In the genomic region with DNA sequence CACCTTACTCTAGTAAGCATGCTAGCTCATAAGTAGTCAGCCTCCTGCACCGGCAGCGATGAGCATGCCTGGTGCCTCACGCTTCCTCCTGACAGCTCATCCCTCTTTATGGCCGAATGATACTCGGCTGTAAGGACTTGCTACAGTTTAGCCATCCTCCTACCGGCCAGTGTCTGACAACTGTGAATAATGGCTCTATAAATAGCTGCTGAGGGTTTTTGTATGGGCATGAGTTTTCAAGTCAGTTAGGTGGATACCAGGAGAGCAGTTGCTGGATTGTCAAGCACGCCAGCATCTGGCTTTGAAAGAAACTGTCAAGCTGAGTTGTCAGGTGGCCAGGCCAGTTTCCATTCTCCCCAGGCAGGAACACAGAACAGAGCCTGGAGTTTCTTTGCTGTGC, we compare ENCODE assay signal across 19 mouse cellular contexts. TPM values are rescaled to one million over a fixed set of nuclear protein-coding genes. Genes with fewer than 3 reads are reported as not detected.
DNase-seq lines count a peak whose midpoint lies in the region; ATAC-seq lines count a peak whose summit lies in the region.
"Had no signal": no experiment of that assay in that cellular context is flagged by ENCODE, and none has a peak within 500 bp of the region (broad histone marks: within the 10 kb centered on the region; RNA-seq: fewer than 3 reads in every experiment).

No protein-coding gene starts in this region.

- H3K4me1 ChIP-seq in heart, embryonic 12.5 days (replicated peaks), result peaks cover 37% of the 10 kb centered on the region
- peaks cover 27% of the 10 kb centered on the region for H3K4me1 ChIP-seq in midbrain, embryonic 15.5 days
- H3K4me1 ChIP-seq in midbrain, embryonic 10.5 days, result peaks cover 38% of the 10 kb centered on the region
- H3K4me1 ChIP-seq in neural tube, embryonic 15.5 days, result peaks cover 30% of the 10 kb centered on the region
- H3K4me1 ChIP-seq: megakaryocyte, embryonic 14.5 days had no signal

- intact Hi-C loops in heart, postnatal 36 days (cut with DNase I), result no loop called here
- intact Hi-C loops in left cerebral cortex, postnatal 36 days (cut with DNase I), result no loop called here

- WGBS in heart, embryonic 12.5 days, result 29% methylated on average over 7 of the region's 7 CpGs
- WGBS in midbrain, embryonic 15.5 days, result 36% methylated on average over 7 of the region's 7 CpGs
- 64% methylated on average over 7 of the region's 7 CpGs for WGBS in midbrain, embryonic 10.5 days
- WGBS in neural tube, embryonic 15.5 days, result 7% methylated on average over 7 of the region's 7 CpGs

- H3K4me3 ChIP-seq in heart, embryonic 12.5 days, result no peak overlapping the region
- no peak overlapping the region for H3K4me3 ChIP-seq in midbrain, embryonic 15.5 days
- H3K4me3 ChIP-seq in midbrain, embryonic 10.5 days, result no peak overlapping the region
- H3K4me3 ChIP-seq in neural tube, embryonic 15.5 days (replicated peaks), result no peak overlapping the region
- H3K4me3 ChIP-seq: gastrocnemius, adult 2 months; limb, embryonic 12.5 days; megakaryocyte, embryonic 14.5 days had no signal

- no peaks in the 10 kb centered on the region for H3K36me3 ChIP-seq in heart, embryonic 12.5 days
- no peaks in the 10 kb centered on the region for H3K36me3 ChIP-seq in midbrain, embryonic 15.5 days (replicated peaks)
- H3K36me3 ChIP-seq in midbrain, embryonic 10.5 days, result no peaks in the 10 kb centered on the region
- H3K36me3 ChIP-seq in neural tube, embryonic 15.5 days, result no peaks in the 10 kb centered on the region
- H3K36me3 ChIP-seq: limb, embryonic 12.5 days had no signal

- 0 out of 2 replicates have a peak, but pooled peaks cover 3% of the 10 kb centered on the region for H3K27me3 ChIP-seq in heart, embryonic 12.5 days (replicated peaks)
- no peaks in the 10 kb centered on the region for H3K27me3 ChIP-seq in midbrain, embryonic 15.5 days (replicated peaks)
- peaks cover 14% of the 10 kb centered on the region for H3K27me3 ChIP-seq in midbrain, embryonic 10.5 days (ENCODE audit: low read depth, poor library complexity, severe bottlenecking)
- H3K27me3 ChIP-seq in neural tube, embryonic 15.5 days (replicated peaks), result no peaks in the 10 kb centered on the region

- H3K4me2 ChIP-seq in heart, embryonic 12.5 days, result 0 out of 2 replicates have a peak overlapping the region, but pooled peaks have one; percentile 9
- no peak overlapping the region for H3K4me2 ChIP-seq in midbrain, embryonic 15.5 days
- no peak overlapping the region for H3K4me2 ChIP-seq in neural tube, embryonic 15.5 days
- H3K4me2 ChIP-seq: limb, embryonic 12.5 days had no signal

- no peaks in the 10 kb centered on the region for H3K9me3 ChIP-seq in heart, embryonic 12.5 days (replicated peaks)
- H3K9me3 ChIP-seq in midbrain, embryonic 15.5 days, result no peaks in the 10 kb centered on the region
- no peaks in the 10 kb centered on the region for H3K9me3 ChIP-seq in midbrain, embryonic 10.5 days (replicated peaks)
- no peaks in the 10 kb centered on the region for H3K9me3 ChIP-seq in neural tube, embryonic 15.5 days (replicated peaks)
- H3K9me3 ChIP-seq: limb, embryonic 12.5 days had no signal

- DNase-seq in heart, postnatal 36 days, result no peak
- no peak for DNase-seq in midbrain, embryonic 10.5 days (ENCODE audit: low spot score)
- DNase-seq in heart, postnatal 4 days, result peak; percentile 29
- no peak for DNase-seq in left cerebral cortex, postnatal 36 days (ENCODE audit: low spot score in 2 of 2)
- DNase-seq: cerebellum, adult 2 months; gastrocnemius, adult 2 months; kidney, adult 8-10 months; lung, postnatal 10 days; right cerebral cortex, postnatal 25 days; thymus, postnatal 36 days had no signal

- ATAC-seq in heart, embryonic 12.5 days (ENCODE audit: insufficient number of reproducible peaks, low FRiP score), result no peak
- ATAC-seq in midbrain, embryonic 15.5 days (replicated peaks), result no peak
- no peak for ATAC-seq in neural tube, embryonic 15.5 days (ENCODE audit: low FRiP score)
- ATAC-seq: forebrain, embryonic 14.5 days had no signal

- peak overlapping the region; percentile 20; the same call in 1 of the 2 replicates for H3K27ac ChIP-seq in heart, embryonic 12.5 days (ENCODE audit: poor library complexity, severe bottlenecking)
- 0 out of 2 replicates have a peak overlapping the region, but pooled peaks have one; percentile 27 for H3K27ac ChIP-seq in midbrain, embryonic 15.5 days
- H3K27ac ChIP-seq in midbrain, embryonic 10.5 days (replicated peaks), result no peak overlapping the region
- H3K27ac ChIP-seq in neural tube, embryonic 15.5 days (replicated peaks), result 0 out of 2 replicates have a peak overlapping the region, but pooled peaks have one; percentile 13
- H3K27ac ChIP-seq: gastrocnemius, adult 2 months; limb, embryonic 12.5 days; liver, embryonic 14.5 days had no signal

- no peak overlapping the region for H3K9ac ChIP-seq in heart, embryonic 12.5 days
- no peak overlapping the region for H3K9ac ChIP-seq in midbrain, embryonic 15.5 days
- H3K9ac ChIP-seq in neural tube, embryonic 15.5 days (replicated peaks), result no peak overlapping the region
- H3K9ac ChIP-seq: limb, embryonic 12.5 days; liver, embryonic 14.5 days had no signal

RNA-seq across cellular contexts. Expression of a gene that starts 52.7 kb away (rescaled TPM):
- 13.1 and 14.1 TPM in 2 replicates for polyA plus RNA-seq in heart, embryonic 12.5 days (2016; fragmentation: Nextera tagmentation; extraction: Ambion mirVana)
- total RNA-seq in heart, postnatal 36 days (2021), result 1 to 10 TPM; 5.7 to 7.5 TPM
- polyA plus RNA-seq in midbrain, embryonic 15.5 days (2015; fragmentation: Nextera tagmentation; extraction: Ambion mirVana), result 77.6 and 78.9 TPM in 2 replicates
- polyA plus RNA-seq in midbrain, embryonic 10.5 days (2016; fragmentation: Nextera tagmentation; extraction: Ambion mirVana), result 27.4 and 37.4 TPM in 2 replicates
- total RNA-seq in heart, postnatal 4 days (2021), result 10 to 100 TPM; 10.2 to 10.6 TPM
- 46.5 and 55.0 TPM in 2 replicates for polyA plus RNA-seq in neural tube, embryonic 15.5 days (2015; fragmentation: Nextera tagmentation; extraction: Ambion mirVana)
- 10 to 100 TPM; 54.4 to 60.6 TPM for total RNA-seq in left cerebral cortex, postnatal 36 days (2021)

RNA-seq across cellular contexts. Expression of a gene that starts 58.0 kb away (rescaled TPM):
- 0.44 and 0.51 TPM in 2 replicates for polyA plus RNA-seq in heart, embryonic 12.5 days (2016; fragmentation: Nextera tagmentation; extraction: Ambion mirVana)
- total RNA-seq in heart, postnatal 36 days (2021), result 1 to 10 TPM; 1.0 to 1.1 TPM
- 19.4 and 21.2 TPM in 2 replicates for polyA plus RNA-seq in midbrain, embryonic 15.5 days (2015; fragmentation: Nextera tagmentation; extraction: Ambion mirVana)
- 5.7 and 11.4 TPM in 2 replicates for polyA plus RNA-seq in midbrain, embryonic 10.5 days (2016; fragmentation: Nextera tagmentation; extraction: Ambion mirVana)
- total RNA-seq in heart, postnatal 4 days (2021), result 1 to 10 TPM; 2.3 to 3.2 TPM
- polyA plus RNA-seq in neural tube, embryonic 15.5 days (2015; fragmentation: Nextera tagmentation; extraction: Ambion mirVana), result 8.0 and 8.4 TPM in 2 replicates
- 10 to 100 TPM; 39.1 to 48.5 TPM for total RNA-seq in left cerebral cortex, postnatal 36 days (2021)
- total RNA-seq: common myeloid progenitor, adult 5-6 weeks had no signal
- polyA plus RNA-seq: C2C12 had no signal
